Mouse (Mus musculus): ENCODE measurements around the gene Atf7ip.

DNA sequence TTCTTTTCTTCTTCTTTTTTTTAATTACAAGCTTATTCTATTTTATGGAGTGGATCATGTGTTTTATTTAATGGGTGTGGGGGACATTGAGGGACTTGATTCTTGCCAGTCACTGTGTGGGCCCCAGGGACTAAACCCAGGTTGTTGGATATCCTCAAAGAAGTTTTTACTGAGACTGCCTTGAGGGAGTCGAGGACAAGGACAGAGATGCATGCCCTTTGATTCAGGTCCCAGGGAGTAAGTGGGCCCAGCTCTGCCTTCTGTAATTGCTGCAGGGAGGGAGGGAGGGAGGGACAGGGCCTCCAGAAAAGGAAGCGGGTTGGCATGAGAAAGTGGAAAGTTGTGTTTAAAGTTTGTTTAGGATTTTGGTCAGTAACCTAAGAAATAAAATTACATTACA, 23.2 kb downstream of the Atf7ip start:
- TF ChIP-seq CTCF (IDR thresholded peaks at IDR 0.05; ENCODE audit: low read depth) = no peak
- no peak for TF ChIP-seq EP300 (IDR thresholded peaks at IDR 0.05; ENCODE audit: low read depth)
